Mouse (Mus musculus): ENCODE data around the gene E4f1.

GRCm38 (mm10) chr17:24424489-24424888 is 45.6 kb downstream of the E4f1 start:
- TF ChIP-seq CTCF (IDR thresholded peaks at IDR 0.05; ENCODE audit: insufficient read depth, low read depth, low read length) (no peak), POLR2A (IDR thresholded peaks at IDR 0.05; ENCODE audit: insufficient read depth, low read depth, low read length) (no peak)

Data from olfactory bulb, adult 2 months (tissue).